Mouse (Mus musculus) left cerebral cortex, adult 6 months (tissue): ENCODE data around the gene Ccdc39. TPM values are rescaled to one million over a fixed set of nuclear protein-coding genes. Genes with fewer than 3 reads are reported as not detected.

ENCODE experiments used
- long read RNA-seq, 2 experiments: library from polyadenylated mRNA; unstranded; transcript quantifications; one replicate each; pipeline ENCODE4 v2.0.0; 2019 to 2020
- polyA plus RNA-seq: library from polyadenylated mRNA; unstranded; fragments of <200 nt; fragmentation: Nextera tagmentation; gene quantifications from 2 replicates; pipeline ENCODE4 v1.2.3, GENCODE M21; 2021

The Ccdc39 gene
- 3.7 and 5.3 TPM in 2 replicates for polyA plus RNA-seq
- long read RNA-seq, experiment 1, transcript Ccdc39-201 (20 exons, 3,606 nt): major isoform, 7 of 40 reads
- long read RNA-seq, experiment 1, transcript Ccdc39-202 (3 exons, 1,557 nt): major isoform, 7 of 40 reads
- long read RNA-seq, experiment 1, partial matches to known transcripts: 17 of 40 reads
- long read RNA-seq, experiment 1, other reads (novel, unspliced or antisense): 9 of 40 reads
- long read RNA-seq, experiment 2, partial matches to known transcripts: 11 of 18 reads
- long read RNA-seq, experiment 2, other reads (novel, unspliced or antisense): 2 of 18 reads

GRCm38 (mm10) chr3:33843801-33844632 lies at the start of gene Ccdc39:
Ccdc39 (minus strand) TSS chr3:33844310.

GRCm38 (mm10) chr3:33799617-33800512 lies 44.2 kb downstream of the Ccdc39 start, which contains the start of gene Ttc14:
Ttc14 (plus strand) TSS chr3:33799832.

Other genes with a start within 250 kb of the Ccdc39 start
- 20.7 and 21.1 TPM in 2 replicates for gene Ttc14, start 44.5 kb downstream of the Ccdc39 start, polyA plus RNA-seq
- 17.5 and 23.1 TPM in 2 replicates for gene Fxr1, start 175.6 kb upstream of the Ccdc39 start, polyA plus RNA-seq
- 234 and 247 TPM in 2 replicates for gene Dnajc19, start 237.0 kb upstream of the Ccdc39 start, polyA plus RNA-seq